Mouse (Mus musculus): Measurements from ENCODE around the gene Fndc11.

GRCm38 (mm10) chr2:181218881-181219485, 830 bp upstream of the Fndc11 start:
- no peak for TF ChIP-seq CTCF (IDR thresholded peaks at IDR 0.05; ENCODE audit: low read depth, low read length)
- TF ChIP-seq POLR2A (IDR thresholded peaks at IDR 0.05; ENCODE audit: insufficient read depth, low read length) = no peak
- no peak for TF ChIP-seq EP300 (IDR thresholded peaks at IDR 0.05; ENCODE audit: insufficient read depth, low read depth, low read length)

All from ES-Bruce4 (cell line).